Mouse (Mus musculus): Measurements from ENCODE around the gene Bcl2. TPM values are rescaled to one million over a fixed set of nuclear protein-coding genes. Genes with fewer than 3 reads are reported as not detected.

Bcl2 gene
- polyA plus RNA-seq, 1 experiment from 2014 or later: 5.6 TPM

GRCm38 (mm10) chr1:106640577-106640976 lies 73.5 kb downstream of the Bcl2 start:
- no peaks in the 10 kb centered on the region for H3K9me3 ChIP-seq (ENCODE audit: control insufficient read depth, low read length)
- no peak overlapping the region for H3K4me3 ChIP-seq (ENCODE audit: low read depth, low read length)
- 83% methylated on average over 1 of the region's 1 CpGs for WGBS
- TF ChIP-seq CTCF (IDR thresholded peaks at IDR 0.05; ENCODE audit: low read depth) (no peak), EP300 (optimal IDR thresholded peaks at IDR 0.05) (no peak)
- ATAC-seq (ENCODE audit: low FRiP score, low TSS enrichment): no peak
- no peaks in the 10 kb centered on the region; the same call in 1 of the 2 replicates for H3K4me1 ChIP-seq (replicated peaks; ENCODE audit: control insufficient read depth, insufficient read depth)
- H3K9ac ChIP-seq (ENCODE audit: low read length): no peak overlapping the region
- no peaks in the 10 kb centered on the region for H3K27me3 ChIP-seq (ENCODE audit: control insufficient read depth, insufficient read depth, low read length)
- DNase-seq (ENCODE audit: low spot score): no peak
- no peak overlapping the region for H3K4me2 ChIP-seq (replicated peaks; ENCODE audit: low read depth)
- H3K27ac ChIP-seq (replicated peaks): no peak overlapping the region
- no peaks in the 10 kb centered on the region for H3K36me3 ChIP-seq (ENCODE audit: control insufficient read depth, insufficient read depth, low read length)

- 94% methylated on average over 11 of the region's 11 CpGs for WGBS
- no peaks in the 10 kb centered on the region for H3K36me3 ChIP-seq (ENCODE audit: control insufficient read depth, insufficient read depth, low read length)
- H3K4me2 ChIP-seq (replicated peaks; ENCODE audit: low read depth): no peak overlapping the region
- H3K27me3 ChIP-seq (ENCODE audit: control insufficient read depth, insufficient read depth, low read length): no peaks in the 10 kb centered on the region
- H3K9ac ChIP-seq (ENCODE audit: low read length): no peak overlapping the region
- H3K9me3 ChIP-seq (ENCODE audit: control insufficient read depth, low read length): no peaks in the 10 kb centered on the region
- no peak for DNase-seq (ENCODE audit: low spot score)
- TF ChIP-seq CTCF (IDR thresholded peaks at IDR 0.05; ENCODE audit: low read depth) (no peak), EP300 (optimal IDR thresholded peaks at IDR 0.05) (no peak)
- no peak overlapping the region for H3K27ac ChIP-seq (replicated peaks)
- H3K4me3 ChIP-seq (ENCODE audit: low read depth, low read length): no peak overlapping the region
- no peak for ATAC-seq (ENCODE audit: low FRiP score, low TSS enrichment)
- no peaks in the 10 kb centered on the region for H3K4me1 ChIP-seq (replicated peaks; ENCODE audit: control insufficient read depth, insufficient read depth)
These were observed 76.4 kb downstream of the Bcl2 start for GRCm38 (mm10) chr1:106637705-106638104.

- H3K9me3 ChIP-seq (ENCODE audit: control insufficient read depth, low read length): no peaks in the 10 kb centered on the region
- H3K27ac ChIP-seq (replicated peaks): no peak overlapping the region
- no peaks in the 10 kb centered on the region for H3K27me3 ChIP-seq (ENCODE audit: control insufficient read depth, insufficient read depth, low read length)
- ATAC-seq (ENCODE audit: low FRiP score, low TSS enrichment): 0 out of 2 replicates have a peak, but pooled peaks have one; percentile 21
- H3K9ac ChIP-seq (ENCODE audit: low read length): no peak overlapping the region
- H3K4me1 ChIP-seq (replicated peaks; ENCODE audit: control insufficient read depth, insufficient read depth): no peaks in the 10 kb centered on the region
- TF ChIP-seq CTCF (IDR thresholded peaks at IDR 0.05; ENCODE audit: low read depth) (no peak), EP300 (optimal IDR thresholded peaks at IDR 0.05) (no peak)
- H3K36me3 ChIP-seq (ENCODE audit: control insufficient read depth, insufficient read depth, low read length): no peaks in the 10 kb centered on the region
- no peak overlapping the region for H3K4me3 ChIP-seq (ENCODE audit: low read depth, low read length)
- no peak for DNase-seq (ENCODE audit: low spot score)
- WGBS: 12% methylated on average over 2 of the region's 2 CpGs
- no peak overlapping the region for H3K4me2 ChIP-seq (replicated peaks; ENCODE audit: low read depth)
These were observed 77.4 kb downstream of the Bcl2 start for GRCm38 (mm10) chr1:106636714-106637113.

- H3K4me3 ChIP-seq (ENCODE audit: low read depth, low read length): no peak overlapping the region
- 44% methylated on average over 3 of the region's 3 CpGs for WGBS
These were observed 80.9 kb downstream of the Bcl2 start for GRCm38 (mm10) chr1:106633207-106633606.

GRCm38 (mm10) chr1:106631869-106632463 lies 82.1 kb downstream of the Bcl2 start:
- 90% methylated on average over 3 of the region's 3 CpGs for WGBS
- peaks cover 7% of the 10 kb centered on the region for H3K4me1 ChIP-seq (replicated peaks; ENCODE audit: control insufficient read depth, insufficient read depth)
- no peak overlapping the region for H3K4me3 ChIP-seq (ENCODE audit: low read depth, low read length)
- no peak for ATAC-seq (ENCODE audit: low FRiP score, low TSS enrichment)
- H3K9me3 ChIP-seq (ENCODE audit: control insufficient read depth, low read length): no peaks in the 10 kb centered on the region
- H3K27me3 ChIP-seq (ENCODE audit: control insufficient read depth, insufficient read depth, low read length): no peaks in the 10 kb centered on the region
- no peaks in the 10 kb centered on the region for H3K36me3 ChIP-seq (ENCODE audit: control insufficient read depth, insufficient read depth, low read length)
- H3K4me2 ChIP-seq (replicated peaks; ENCODE audit: low read depth): no peak overlapping the region
- TF ChIP-seq EP300 (optimal IDR thresholded peaks at IDR 0.05) (no peak), CTCF (IDR thresholded peaks at IDR 0.05; ENCODE audit: low read depth) (no peak)
- H3K27ac ChIP-seq (replicated peaks): no peak overlapping the region
- no peak for DNase-seq (ENCODE audit: low spot score)
- H3K9ac ChIP-seq (ENCODE audit: low read length): no peak overlapping the region

More at GRCm38 (mm10) chr1:106633207-106633606, 80.9 kb downstream of the Bcl2 start:
- no peak overlapping the region for H3K4me2 ChIP-seq (replicated peaks; ENCODE audit: low read depth)
- H3K4me1 ChIP-seq (replicated peaks; ENCODE audit: control insufficient read depth, insufficient read depth): peaks cover 7% of the 10 kb centered on the region
- H3K9ac ChIP-seq (ENCODE audit: low read length): no peak overlapping the region
- H3K27ac ChIP-seq (replicated peaks): no peak overlapping the region
- H3K27me3 ChIP-seq (ENCODE audit: control insufficient read depth, insufficient read depth, low read length): no peaks in the 10 kb centered on the region
- TF ChIP-seq CTCF (IDR thresholded peaks at IDR 0.05; ENCODE audit: low read depth) (no peak), EP300 (optimal IDR thresholded peaks at IDR 0.05) (no peak)
- no peaks in the 10 kb centered on the region for H3K9me3 ChIP-seq (ENCODE audit: control insufficient read depth, low read length)
- H3K36me3 ChIP-seq (ENCODE audit: control insufficient read depth, insufficient read depth, low read length): no peaks in the 10 kb centered on the region
- DNase-seq (ENCODE audit: low spot score) (no peak), ATAC-seq (ENCODE audit: low FRiP score, low TSS enrichment) (no peak)

GRCm38 (mm10) chr1:106630973-106631372 lies 83.1 kb downstream of the Bcl2 start:
- no peaks in the 10 kb centered on the region for H3K36me3 ChIP-seq (ENCODE audit: control insufficient read depth, insufficient read depth, low read length)
- WGBS: 31% methylated on average over 2 of the region's 2 CpGs
- TF ChIP-seq CTCF (IDR thresholded peaks at IDR 0.05; ENCODE audit: low read depth): no peak
- TF ChIP-seq EP300 (optimal IDR thresholded peaks at IDR 0.05): no peak
- ATAC-seq (ENCODE audit: low FRiP score, low TSS enrichment) (peak; percentile 52; the same call in 1 of the 2 replicates), DNase-seq (ENCODE audit: low spot score) (no peak)
- no peak overlapping the region for H3K27ac ChIP-seq (replicated peaks)
- peaks cover 7% of the 10 kb centered on the region for H3K4me1 ChIP-seq (replicated peaks; ENCODE audit: control insufficient read depth, insufficient read depth)
- no peaks in the 10 kb centered on the region for H3K9me3 ChIP-seq (ENCODE audit: control insufficient read depth, low read length)
- no peak overlapping the region for H3K9ac ChIP-seq (ENCODE audit: low read length)
- H3K27me3 ChIP-seq (ENCODE audit: control insufficient read depth, insufficient read depth, low read length): no peaks in the 10 kb centered on the region
- H3K4me2 ChIP-seq (replicated peaks; ENCODE audit: low read depth): no peak overlapping the region
- H3K4me3 ChIP-seq (ENCODE audit: low read depth, low read length): no peak overlapping the region

Data from stomach, postnatal 0 days (tissue).